Mouse (Mus musculus) neural tube, embryonic 14.5 days (tissue): Measurements from ENCODE around the gene Acot6. TPM values are rescaled to one million over a fixed set of nuclear protein-coding genes. Genes with fewer than 3 reads are reported as not detected.
A peak's percentile ranks its signal among the peaks of the same experiment; 100 is the strongest.

Experiments
- ATAC-seq: fragments of 200-750 bp; cut with Nextera tagmentation; 2 replicates; pipeline ENCODE4 v1.8.0; 2017; ENCODE audit warnings: low read depth, mild to moderate bottlenecking, moderate TSS enrichment, moderate library complexity
- H3K27ac ChIP-seq: fragments of 300-500 bp; sonication (generic); 2 replicates; pipeline ENCODE4 v1.5.1; 2014; ENCODE audit warnings: low read depth, mild to moderate bottlenecking, control low read depth, low read length, moderate library complexity, mixed read lengths
- H3K27me3 ChIP-seq: fragments of 300-500 bp; sonication (generic); 2 replicates; pipeline ENCODE4 v1.6.1; 2014; ENCODE audit warnings: low read length; ENCODE audit not compliant: control insufficient read depth, insufficient read depth
- H3K36me3 ChIP-seq: fragments of 300-500 bp; sonication (generic); 2 replicates; pipeline ENCODE4 v1.6.1; 2014; ENCODE audit warnings: low read length, mixed read lengths; ENCODE audit not compliant: control insufficient read depth, insufficient read depth
- H3K4me1 ChIP-seq: fragments of 300-500 bp; sonication (generic); 2 replicates; pipeline ENCODE4 v1.6.1; 2014; ENCODE audit warnings: low read length; ENCODE audit not compliant: control insufficient read depth, insufficient read depth
- H3K4me2 ChIP-seq: fragments of 300-500 bp; sonication (generic); 2 replicates; pipeline ENCODE4 v1.6.1; 2014; ENCODE audit warnings: mild to moderate bottlenecking, low read depth, low read length, control low read depth
- H3K4me3 ChIP-seq: fragments of 300-500 bp; sonication (generic); 2 replicates; pipeline ENCODE4 v1.5.1; 2014; ENCODE audit warnings: low read depth, low read length, control low read depth, mixed read lengths
- H3K9ac ChIP-seq: fragments of 300-500 bp; sonication (generic); replicated peaks from 2 replicates; pipeline ENCODE4 v1.6.1; 2014; ENCODE audit warnings: low read depth, mild to moderate bottlenecking, control low read depth, low read length, mixed read lengths
- H3K9me3 ChIP-seq: fragments of 300-500 bp; sonication (generic); 2 replicates; pipeline ENCODE4 v1.6.1; 2016; ENCODE audit warnings: low read length; ENCODE audit not compliant: control insufficient read depth
- WGBS: fragments of 180-500 bp; shearing (Covaris S2); extraction: QIAGEN DNeasy Blood & Tissue Kit; methylation state at CpG from one replicate; pipeline ENCODE4 v1.1.7; 2014; 5-methylcytosine and 5-hydroxymethylcytosine counted together
- polyA plus RNA-seq: library from polyadenylated mRNA; unstranded; fragments of >200 nt; fragmentation: Nextera tagmentation; extraction: Ambion mirVana; gene quantifications from 2 replicates; pipeline ENCODE4 v1.2.1, GENCODE M21; 2014

Gene Acot6
- polyA plus RNA-seq, 1 experiment from 2014 or later, result 1.9 TPM

DNA sequence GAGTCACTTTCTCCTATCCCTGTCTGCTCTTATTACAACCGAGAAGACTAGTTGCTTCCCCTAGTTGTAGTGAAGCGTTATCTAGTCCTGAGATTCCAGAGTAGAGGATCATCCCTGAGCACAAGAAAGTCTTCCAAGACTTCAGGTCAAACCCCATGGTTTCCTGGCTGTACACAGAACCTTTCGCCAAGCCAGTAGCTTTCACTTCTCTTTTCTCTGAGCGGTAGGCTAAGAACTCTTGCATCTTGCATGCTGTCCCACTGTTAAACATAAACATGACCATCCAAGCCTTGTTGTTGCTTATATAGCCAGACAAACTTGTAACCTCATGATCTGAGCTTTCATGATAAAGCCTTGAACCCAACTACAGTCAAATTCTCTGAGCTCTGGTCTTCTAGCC lies 10.4 kb downstream of the Acot6 start:
- no peaks in the 10 kb centered on the region for H3K36me3 ChIP-seq
- H3K4me2 ChIP-seq, result no peak overlapping the region
- H3K27ac ChIP-seq, result no peak overlapping the region
- no peak for ATAC-seq
- WGBS, result 93% methylated on average over 4 of the region's 4 CpGs
- peaks cover 7% of the 10 kb centered on the region for H3K4me1 ChIP-seq
- H3K9me3 ChIP-seq, result no peaks in the 10 kb centered on the region
- no peaks in the 10 kb centered on the region for H3K27me3 ChIP-seq
- H3K9ac ChIP-seq, result no peak overlapping the region
- H3K4me3 ChIP-seq, result no peak overlapping the region

DNA sequence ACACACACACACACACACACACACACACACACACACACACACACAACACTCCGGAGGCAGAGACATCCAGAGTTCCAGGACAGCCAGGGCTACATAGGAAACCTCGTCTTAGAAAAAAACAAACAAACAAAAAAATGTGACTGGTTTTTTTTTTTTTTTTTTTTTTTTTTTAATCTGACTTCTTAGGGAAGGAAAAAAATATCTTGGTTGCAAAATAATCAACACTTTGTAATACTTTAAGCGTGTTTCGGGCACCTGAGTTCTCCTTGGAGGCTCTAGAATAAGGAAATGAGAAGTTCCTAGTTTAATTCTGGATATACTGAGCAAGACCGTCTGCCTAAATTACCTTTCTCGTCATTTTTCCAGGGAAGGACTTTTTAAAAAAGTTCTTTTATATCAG lies 13.2 kb downstream of the Acot6 start:
- H3K9ac ChIP-seq, result no peak overlapping the region
- no peaks in the 10 kb centered on the region for H3K9me3 ChIP-seq
- no peaks in the 10 kb centered on the region for H3K36me3 ChIP-seq
- H3K4me3 ChIP-seq, result no peak overlapping the region; the same call in 1 of the 2 replicates
- WGBS, result 58% methylated on average over 6 of the region's 6 CpGs
- no peak for ATAC-seq
- H3K27me3 ChIP-seq, result no peaks in the 10 kb centered on the region
- peak overlapping the region; percentile 84 for H3K4me2 ChIP-seq
- no peak overlapping the region for H3K27ac ChIP-seq
- H3K4me1 ChIP-seq, result peaks cover 7% of the 10 kb centered on the region

DNA sequence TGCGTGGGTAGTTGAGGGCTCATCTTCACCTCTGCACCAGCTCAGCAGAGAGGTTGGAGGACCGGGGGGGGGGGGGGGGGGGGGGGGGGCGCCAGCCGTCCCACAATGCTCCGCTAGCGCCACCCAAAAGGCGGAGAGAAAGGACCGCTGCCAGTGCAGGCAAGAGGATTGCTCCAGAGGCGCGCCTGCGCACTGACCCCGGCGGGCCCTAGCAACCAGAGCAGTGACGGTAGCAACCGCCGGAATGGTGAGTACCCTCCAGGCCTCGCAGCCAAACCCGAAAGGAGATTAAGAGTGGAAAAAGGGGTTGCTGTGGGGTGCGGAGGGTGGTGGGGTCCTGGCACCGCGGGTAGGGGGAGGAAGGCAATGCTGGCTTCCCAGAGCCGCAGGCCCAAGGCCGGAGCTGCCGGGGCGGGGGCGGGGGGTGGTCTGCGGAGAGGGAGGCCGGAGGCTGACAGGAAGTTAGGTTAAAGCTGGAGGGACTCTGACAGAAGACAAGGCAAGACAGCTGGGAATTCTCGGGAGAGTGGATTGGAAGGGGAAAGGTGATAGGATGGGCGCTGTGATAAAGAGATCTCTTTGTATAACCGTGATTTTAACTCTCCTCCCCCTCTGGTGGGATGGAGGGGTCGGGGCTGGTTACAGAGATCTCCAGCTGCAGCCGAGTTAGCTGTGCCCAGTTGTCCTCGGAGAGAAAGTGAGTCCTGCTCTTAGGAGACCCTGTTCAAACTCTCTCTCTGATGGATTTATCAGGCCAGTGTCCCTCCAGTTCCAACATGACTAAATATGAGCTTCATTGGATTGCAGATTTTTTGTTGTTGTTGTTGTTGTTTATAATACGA lies 13.9 kb downstream of the Acot6 start, which contains the start of gene Dnal1:
Gene Dnal1, plus strand, starts transcription at position 214 of the 842 bp plus-strand sequence.
- Histone ChIP-seq H3K27me3 (no peaks in the 10 kb centered on the region), H3K4me1 (peaks cover 7% of the 10 kb centered on the region), H3K4me3 (peak within 1 kb of the TSS; percentile 81), H3K9ac (peak within 1 kb of the TSS; percentile 74), H3K36me3 (no peaks in the 10 kb centered on the region), H3K4me2 (peak within 1 kb of the TSS; percentile 84), H3K9me3 (no peaks in the 10 kb centered on the region), H3K27ac (peak within 1 kb of the TSS; percentile 72; the same call in 1 of the 2 replicates)
- 2% methylated on average over 32 of the region's 35 CpGs for WGBS
- peak; percentile 99 for ATAC-seq

DNA sequence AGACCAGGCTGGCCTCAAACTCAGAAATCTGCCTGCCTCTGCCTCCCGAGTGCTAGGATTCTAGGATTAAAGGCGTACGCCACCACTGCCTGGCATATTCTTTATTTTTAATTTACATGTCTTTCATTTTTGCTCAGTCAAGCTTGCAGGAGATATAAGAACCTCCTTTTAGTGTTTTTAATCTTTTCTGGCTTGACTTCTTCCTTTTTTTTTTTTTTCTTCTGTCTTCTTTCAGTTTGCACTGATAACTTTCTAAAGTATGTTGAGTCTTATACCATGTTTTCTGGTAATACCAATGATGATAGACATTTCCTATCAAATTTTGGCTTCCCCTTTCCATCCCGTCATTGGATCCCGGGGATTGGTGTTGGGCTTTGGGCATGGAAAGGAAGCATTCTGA lies 19.1 kb downstream of the Acot6 start:
- Histone ChIP-seq H3K36me3 (no peaks in the 10 kb centered on the region), H3K9ac (no peak overlapping the region), H3K4me3 (no peak overlapping the region), H3K27me3 (no peaks in the 10 kb centered on the region), H3K4me2 (no peak overlapping the region), H3K27ac (no peak overlapping the region), H3K4me1 (peaks cover 7% of the 10 kb centered on the region), H3K9me3 (no peaks in the 10 kb centered on the region)
- 97% methylated on average over 5 of the region's 5 CpGs for WGBS
- ATAC-seq, result no peak

DNA sequence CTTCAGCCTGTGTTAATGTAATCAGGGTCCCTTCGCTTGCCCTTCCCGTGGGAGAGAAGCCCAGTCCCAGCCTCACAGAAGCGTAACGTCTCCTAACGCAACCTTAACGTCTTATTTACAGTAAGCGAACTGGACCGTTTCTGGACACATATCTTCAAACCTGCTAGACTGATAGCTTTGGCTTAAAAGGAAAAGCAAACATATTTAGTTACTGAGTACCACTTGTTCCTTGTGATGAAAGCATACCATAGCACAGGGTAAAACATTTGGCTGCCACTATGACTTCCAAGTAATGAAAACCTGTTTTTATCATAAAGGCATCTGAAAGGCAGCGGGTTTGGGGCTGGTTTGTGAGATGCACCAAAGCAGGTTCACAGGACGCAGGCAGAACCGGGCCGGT lies 25.4 kb downstream of the Acot6 start:
- no peak for ATAC-seq
- H3K4me3 ChIP-seq, result no peak overlapping the region
- 85% methylated on average over 12 of the region's 12 CpGs for WGBS

DNA sequence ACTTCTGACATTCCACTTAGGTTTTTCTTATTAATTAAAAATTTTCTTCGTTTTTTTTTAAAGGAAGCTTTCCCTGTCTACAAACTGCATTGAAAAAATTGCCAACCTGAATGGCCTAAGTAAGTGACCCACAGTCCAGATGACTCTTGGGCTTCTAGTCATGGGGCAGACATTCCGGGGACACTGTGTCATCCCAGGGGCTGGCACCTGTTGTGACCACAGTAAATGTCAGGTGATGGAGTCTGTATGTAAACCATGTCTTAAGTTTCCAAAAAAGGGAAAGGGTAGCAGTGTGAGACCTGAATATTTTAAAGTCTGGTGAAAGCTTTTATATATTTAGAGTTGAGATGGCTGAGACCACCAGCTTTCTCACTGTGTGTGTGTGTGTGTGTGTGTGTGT lies 26.4 kb downstream of the Acot6 start:
- WGBS, result 88% methylated on average over 2 of the region's 2 CpGs
- H3K9ac ChIP-seq, result no peak overlapping the region

More for the DNA sequence above, 25.4 kb downstream of the Acot6 start:
- H3K36me3 ChIP-seq, result no peaks in the 10 kb centered on the region
- no peak overlapping the region for H3K4me2 ChIP-seq
- no peaks in the 10 kb centered on the region for H3K27me3 ChIP-seq
- no peaks in the 10 kb centered on the region for H3K9me3 ChIP-seq
- H3K4me1 ChIP-seq, result no peaks in the 10 kb centered on the region
- no peak overlapping the region for H3K27ac ChIP-seq
- no peak overlapping the region for H3K9ac ChIP-seq

DNA sequence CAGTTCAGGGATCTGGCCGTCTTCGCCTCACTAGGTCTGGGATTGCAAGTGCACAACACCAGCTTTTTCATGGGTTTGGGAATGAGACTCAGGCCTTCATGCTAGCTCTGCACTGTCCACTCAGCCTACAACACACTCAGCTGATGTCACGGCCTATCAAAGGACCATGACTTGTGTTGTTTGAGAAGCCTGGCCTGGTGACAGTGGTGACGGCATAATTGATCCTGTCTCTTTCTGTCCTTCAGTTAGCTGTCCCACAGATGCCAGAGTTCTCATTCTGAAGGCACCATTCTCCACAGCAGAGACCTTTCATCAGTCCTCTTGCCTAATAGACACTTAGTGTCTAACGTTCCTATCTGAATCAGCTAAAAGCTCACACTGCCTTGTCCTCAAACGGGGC lies 28.1 kb downstream of the Acot6 start:
- Histone ChIP-seq H3K4me1 (no peaks in the 10 kb centered on the region), H3K4me2 (no peak overlapping the region), H3K27ac (no peak overlapping the region), H3K4me3 (no peak overlapping the region), H3K27me3 (no peaks in the 10 kb centered on the region), H3K9ac (no peak overlapping the region), H3K9me3 (no peaks in the 10 kb centered on the region), H3K36me3 (peaks cover 4% of the 10 kb centered on the region; the same call in 1 of the 2 replicates)
- 91% methylated on average over 6 of the region's 6 CpGs for WGBS
- ATAC-seq, result no peak

More for the DNA sequence above, 26.4 kb downstream of the Acot6 start:
- ATAC-seq, result no peak
- Histone ChIP-seq H3K36me3 (peaks cover 3% of the 10 kb centered on the region; the same call in 1 of the 2 replicates), H3K4me3 (no peak overlapping the region), H3K9me3 (no peaks in the 10 kb centered on the region), H3K27me3 (no peaks in the 10 kb centered on the region), H3K4me2 (no peak overlapping the region), H3K4me1 (no peaks in the 10 kb centered on the region), H3K27ac (no peak overlapping the region)

DNA sequence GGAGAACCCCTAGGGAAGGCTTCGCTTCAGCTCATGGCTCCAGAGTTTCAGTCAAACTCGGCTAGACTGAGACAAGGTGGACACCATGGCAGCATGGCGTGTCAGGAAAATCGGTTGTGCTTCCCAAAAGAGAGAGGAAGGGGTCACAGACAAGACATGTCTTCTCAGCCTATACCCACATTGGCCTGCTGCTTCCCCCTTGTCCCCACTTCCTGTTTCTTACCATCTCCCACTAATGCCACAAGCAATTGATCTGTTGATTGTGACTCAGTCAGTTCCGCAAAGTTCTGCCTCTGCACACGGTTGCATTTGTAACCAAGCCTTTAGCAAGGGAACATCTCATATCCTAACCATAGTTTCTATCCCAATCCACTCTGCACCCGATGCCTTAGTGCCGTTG lies 29.5 kb downstream of the Acot6 start:
- Histone ChIP-seq H3K27ac (no peak overlapping the region), H3K36me3 (peaks cover 4% of the 10 kb centered on the region; the same call in 1 of the 2 replicates), H3K27me3 (no peaks in the 10 kb centered on the region), H3K4me1 (no peaks in the 10 kb centered on the region), H3K4me3 (no peak overlapping the region), H3K4me2 (no peak overlapping the region), H3K9me3 (no peaks in the 10 kb centered on the region), H3K9ac (no peak overlapping the region)
- ATAC-seq, result no peak
- 96% methylated on average over 8 of the region's 8 CpGs for WGBS

DNA sequence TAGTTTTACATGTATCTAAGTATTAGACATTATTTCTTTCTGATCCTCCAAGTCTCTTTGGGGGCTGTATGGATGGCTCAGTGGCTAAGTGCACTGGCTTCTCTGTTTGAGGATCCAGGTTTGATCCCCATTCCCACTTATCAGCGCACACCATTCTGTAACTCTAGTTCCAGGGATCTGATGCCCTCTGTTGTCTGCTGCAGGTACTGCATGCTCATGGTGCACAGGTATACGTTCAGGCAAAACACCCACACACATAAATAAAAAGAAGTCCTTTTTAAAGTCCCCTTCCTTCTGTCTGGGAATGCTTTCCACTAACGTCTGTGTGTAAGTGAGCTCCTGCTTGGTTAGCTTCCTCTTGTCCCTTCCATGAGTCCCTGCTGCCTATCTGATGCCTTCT lies 31.8 kb downstream of the Acot6 start:
- WGBS, result 59% methylated on average over 3 of the region's 3 CpGs
- H3K9ac ChIP-seq, result no peak overlapping the region
- no peak overlapping the region for H3K27ac ChIP-seq
- no peaks in the 10 kb centered on the region for H3K4me1 ChIP-seq
- H3K4me2 ChIP-seq, result no peak overlapping the region
- no peaks in the 10 kb centered on the region for H3K27me3 ChIP-seq
- no peaks in the 10 kb centered on the region for H3K9me3 ChIP-seq
- ATAC-seq, result no peak
- peaks cover 12% of the 10 kb centered on the region for H3K36me3 ChIP-seq
- no peak overlapping the region for H3K4me3 ChIP-seq
